Mouse (Mus musculus): ENCODE data around the gene Kat2b.
"Not testable (repeated sequence)": the region's sequence is repeated elsewhere in the genome, so short reads cannot be mapped to it uniquely, and the experiment has no call there.

The Kat2b gene

DNA sequence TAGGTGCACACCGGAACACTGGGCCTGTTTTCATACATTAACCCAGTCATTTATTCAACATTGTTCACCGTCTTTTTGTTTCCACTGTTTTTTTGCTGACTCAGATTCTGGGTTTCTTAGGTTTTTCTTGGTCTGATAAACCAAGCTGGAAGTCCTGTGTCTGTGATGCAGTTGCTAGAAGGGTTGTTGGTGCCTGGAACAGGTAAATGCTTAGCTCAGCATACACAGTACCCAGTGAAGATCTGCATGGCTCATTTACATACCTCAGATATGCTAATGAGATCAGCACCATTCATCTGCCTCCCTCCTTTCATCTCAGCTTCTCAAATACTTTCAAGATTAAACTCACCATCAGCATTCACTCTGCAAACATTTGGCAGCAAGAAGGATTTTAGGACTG, 92.0 kb downstream of the Kat2b start:
- DNase-seq (ENCODE audit: extremely low read depth, low read depth, low spot score), result no peak

- no peak for DNase-seq (ENCODE audit: extremely low read depth, low read depth, low spot score)
Measured at GRCm38 (mm10) chr17:53659230-53659629, 92.6 kb downstream of the Kat2b start.

DNA sequence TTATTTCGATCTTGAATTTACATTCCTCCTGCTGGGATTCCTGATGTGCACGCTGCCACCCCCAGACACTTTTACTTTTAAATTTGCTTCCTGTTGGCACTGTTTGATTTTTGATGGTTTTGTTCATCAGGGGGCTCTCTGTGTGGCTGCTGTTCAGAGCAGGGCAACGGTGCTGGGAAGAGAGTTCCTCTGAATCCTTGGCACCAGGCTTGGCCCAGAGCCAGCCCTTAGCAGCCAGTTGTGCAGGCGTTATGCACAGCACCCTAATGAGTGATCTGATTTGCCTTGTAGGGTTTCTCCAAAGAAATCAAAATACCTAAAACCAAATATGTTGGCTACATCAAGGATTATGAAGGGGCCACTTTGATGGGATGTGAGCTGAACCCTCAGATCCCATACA, 93.1 kb downstream of the Kat2b start:
- no peak for DNase-seq (ENCODE audit: extremely low read depth, low read depth, low spot score)

GRCm38 (mm10) chr17:53661056-53661840, 94.6 kb downstream of the Kat2b start:
- no peak for DNase-seq (ENCODE audit: extremely low read depth, low read depth, low spot score)

- no peak for DNase-seq (ENCODE audit: extremely low read depth, low read depth, low spot score)
Measured at GRCm38 (mm10) chr17:53664267-53664666, 97.6 kb downstream of the Kat2b start.

DNA sequence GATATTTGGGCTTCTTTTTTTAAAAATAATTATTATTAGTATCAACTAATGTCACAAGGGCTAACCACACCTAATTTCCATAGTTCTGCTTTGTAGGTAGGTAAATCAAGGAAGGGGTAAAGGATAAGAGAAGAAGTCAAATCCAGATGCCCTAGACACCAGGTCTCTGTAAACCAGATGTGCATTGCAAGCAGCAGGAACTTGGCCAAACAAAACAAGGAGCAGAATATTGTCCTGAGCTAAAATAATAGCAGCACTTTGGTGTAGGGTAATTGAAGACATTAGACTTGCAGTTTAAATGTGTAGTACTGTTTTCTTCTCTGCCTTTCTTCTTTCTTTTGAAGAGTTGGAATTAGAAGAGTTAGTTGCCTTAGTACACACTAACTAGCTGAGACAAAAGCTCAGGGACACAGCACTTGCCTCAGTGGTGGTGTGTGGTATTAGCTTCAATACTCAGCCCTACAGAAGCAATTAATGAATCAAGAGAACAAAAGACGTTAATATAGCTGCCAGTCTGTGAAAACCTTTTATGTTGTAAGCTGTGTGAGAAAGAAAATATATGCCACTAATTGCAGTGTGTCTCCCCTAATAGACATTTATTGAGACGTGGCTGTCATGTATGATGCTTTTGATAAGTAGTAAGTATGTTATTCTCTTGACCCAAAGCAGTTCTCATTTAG, 98.2 kb downstream of the Kat2b start:
- DNase-seq (ENCODE audit: extremely low read depth, low read depth, low spot score), result no peak

GRCm38 (mm10) chr17:53670453-53670852, 103.8 kb downstream of the Kat2b start:
- no peak for DNase-seq (ENCODE audit: extremely low read depth, low read depth, low spot score)

GRCm38 (mm10) chr17:53678716-53679115, 112.1 kb downstream of the Kat2b start:
- DNase-seq (ENCODE audit: extremely low read depth, low read depth, low spot score), result no peak

DNA sequence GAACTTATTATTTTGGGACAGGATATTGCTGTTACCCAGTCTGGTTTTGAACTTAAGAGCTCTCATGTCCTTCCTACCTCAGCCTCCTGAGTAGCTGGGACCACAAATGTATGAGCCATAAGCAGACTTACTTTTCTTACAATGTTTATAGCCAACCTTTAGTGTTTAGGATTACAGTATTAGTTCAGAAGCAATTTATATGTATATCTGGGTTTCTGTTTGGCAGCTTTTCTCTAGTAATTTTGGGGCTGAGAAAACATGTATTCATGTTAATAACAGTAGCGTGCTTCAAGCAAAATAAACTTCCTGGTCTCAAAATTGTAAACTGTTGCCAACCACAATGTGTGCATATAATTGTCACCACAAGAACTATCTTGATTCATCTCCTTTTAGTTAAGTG, 121.7 kb downstream of the Kat2b start:
- no peak for DNase-seq (ENCODE audit: extremely low read depth, low read depth, low spot score)

DNA sequence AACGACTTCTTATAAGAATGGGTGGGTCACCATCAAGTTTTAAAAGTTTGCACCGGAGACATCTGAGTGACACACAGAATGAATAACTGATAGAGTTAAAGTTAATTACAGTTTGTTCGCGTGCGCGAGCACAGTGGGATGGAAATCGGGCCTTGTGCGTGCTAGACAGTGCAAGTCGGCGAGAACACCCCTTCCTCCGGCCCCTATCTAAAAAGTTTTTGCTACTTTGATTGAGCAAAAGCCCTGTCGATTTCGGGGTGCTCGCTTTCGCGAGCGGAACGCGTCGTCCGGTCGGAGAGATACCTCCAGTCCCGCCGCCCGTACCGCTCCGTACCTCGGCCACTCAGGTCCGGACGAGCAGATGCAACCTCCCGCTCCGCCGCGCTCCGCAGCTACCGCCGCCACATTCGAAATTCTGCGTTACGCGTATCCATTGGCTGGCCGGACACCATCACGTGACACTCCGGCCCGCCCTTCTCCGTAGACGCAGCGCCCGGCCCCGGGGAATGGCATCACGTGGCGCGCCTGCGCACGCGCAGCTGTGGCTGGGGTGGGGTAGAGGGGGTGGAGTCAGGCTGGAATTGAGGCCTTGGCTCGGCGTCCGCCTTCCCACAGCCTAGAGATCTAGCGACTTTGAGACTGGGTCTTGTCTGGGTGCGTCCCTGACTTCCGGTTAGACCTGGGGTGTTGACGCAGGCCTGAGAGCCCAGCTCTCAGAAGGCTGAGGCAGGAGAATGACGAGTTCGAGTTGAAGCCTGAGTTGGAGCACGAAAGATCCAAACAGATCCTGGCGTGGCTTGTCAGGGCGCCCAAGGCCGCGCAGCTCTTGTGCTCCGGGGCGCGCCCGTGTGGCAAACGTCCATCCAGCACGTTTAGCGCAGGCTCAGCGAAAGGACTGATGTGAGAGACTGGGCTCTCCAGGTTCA, 122.5 kb downstream of the Kat2b start, which contains the start of gene Sgo1:
TSS of gene Sgo1 (minus strand) at position 457 of the 926 bp plus-strand sequence.
- DNase-seq (ENCODE audit: extremely low read depth, low read depth, low spot score), result peak; percentile 39

GRCm38 (mm10) chr17:53689946-53690345, 123.3 kb downstream of the Kat2b start:
- DNase-seq (ENCODE audit: extremely low read depth, low read depth, low spot score), result no peak

- DNase-seq (ENCODE audit: extremely low read depth, low read depth, low spot score), result no peak
Measured at GRCm38 (mm10) chr17:53694039-53694438, 127.4 kb downstream of the Kat2b start.

DNA sequence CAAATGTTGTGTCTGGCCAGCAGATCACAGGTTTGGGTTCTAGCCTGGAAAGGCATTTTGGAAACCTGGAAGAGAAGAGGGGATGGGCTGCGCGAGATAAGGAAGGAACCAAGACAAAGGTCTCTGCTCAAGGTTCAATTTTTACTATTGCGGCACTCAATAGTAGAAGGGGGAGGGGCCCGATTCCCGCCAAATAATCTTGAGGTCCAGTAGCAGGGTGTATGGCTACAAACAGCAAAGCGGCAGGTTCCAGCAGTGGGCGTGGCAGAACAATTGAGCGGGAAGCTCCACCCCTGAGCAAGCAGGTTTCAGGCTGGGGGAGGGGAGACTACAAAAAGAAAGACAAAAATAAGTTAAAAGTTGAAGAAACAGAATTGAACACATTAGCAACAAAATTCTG, 130.9 kb downstream of the Kat2b start:
- DNase-seq (ENCODE audit: extremely low read depth, low read depth, low spot score), result not testable (repeated sequence)

GRCm38 (mm10) chr17:53714453-53714852, 147.8 kb downstream of the Kat2b start:
- DNase-seq (ENCODE audit: extremely low read depth, low read depth, low spot score), result no peak

- DNase-seq (ENCODE audit: extremely low read depth, low read depth, low spot score), result not testable (repeated sequence)
Measured at GRCm38 (mm10) chr17:53715161-53715560, 148.5 kb downstream of the Kat2b start.

GRCm38 (mm10) chr17:53718474-53718873, 151.8 kb downstream of the Kat2b start:
- DNase-seq (ENCODE audit: extremely low read depth, low read depth, low spot score), result no peak

GRCm38 (mm10) chr17:53718916-53719315, 152.3 kb downstream of the Kat2b start:
- DNase-seq (ENCODE audit: extremely low read depth, low read depth, low spot score), result not testable (repeated sequence)

All from fat pad, adult 2 months (tissue).